Mouse (Mus musculus) bone marrow, adult 2 months (tissue): Measurements from ENCODE around the gene Olr1.

ENCODE experiments used
- CTCF ChIP-seq: fragments of 200-500 bp; IDR thresholded peaks from 2 replicates; pipeline ENCODE4 v1.5.1; 2011; ENCODE audit warnings: low read length, control low read depth; ENCODE audit not compliant: control insufficient read depth, insufficient read depth
- POLR2A ChIP-seq: fragments of 200-500 bp; IDR thresholded peaks from 2 replicates; pipeline ENCODE4 v1.6.1; 2011; ENCODE audit warnings: low read depth, mild to moderate bottlenecking, control low read depth, low read length, borderline replicate concordance; ENCODE audit not compliant: control insufficient read depth

- TF ChIP-seq POLR2A, result no peak
- TF ChIP-seq CTCF, result no peak
Observed at GRCm38 (mm10) chr6:129476404-129477126, 30.4 kb downstream of the Olr1 start.
